Mouse (Mus musculus) lung, embryonic 14.5 days (tissue): Measurements from ENCODE around the gene Gnas. TPM values are rescaled to one million over a fixed set of nuclear protein-coding genes. Genes with fewer than 3 reads are reported as not detected.

Experiments
- ATAC-seq: fragments of 200-750 bp; cut with Nextera tagmentation; 2 replicates; pipeline ENCODE4 v1.8.0; 2017; ENCODE audit warnings: mild to moderate bottlenecking, moderate TSS enrichment, moderate library complexity; ENCODE audit not compliant: insufficient read depth
- DNase-seq: peaks from one replicate; pipeline ENCODE4 v3.0.0-alpha.2; 2015
- H3K27ac ChIP-seq: fragments of 300-500 bp; sonication (generic); 2 replicates; pipeline ENCODE4 v1.5.1; 2014; ENCODE audit warnings: low read depth, mild to moderate bottlenecking, moderate library complexity
- H3K27me3 ChIP-seq: fragments of 300-500 bp; sonication (generic); 2 replicates; pipeline ENCODE4 v1.6.1; 2014; ENCODE audit warnings: low read length, control low read depth; ENCODE audit not compliant: insufficient read depth
- H3K36me3 ChIP-seq: fragments of 300-500 bp; sonication (generic); 2 replicates; pipeline ENCODE4 v1.6.1; 2014; ENCODE audit warnings: control low read depth; ENCODE audit not compliant: insufficient read depth
- H3K4me1 ChIP-seq: fragments of 300-500 bp; sonication (generic); 2 replicates; pipeline ENCODE4 v1.6.1; 2014; ENCODE audit warnings: antibody characterized with exemption, control low read depth; ENCODE audit not compliant: insufficient read depth
- H3K4me2 ChIP-seq: fragments of 300-500 bp; sonication (generic); 2 replicates; pipeline ENCODE4 v1.6.1; 2014; ENCODE audit warnings: mild to moderate bottlenecking
- H3K4me3 ChIP-seq: fragments of 300-500 bp; sonication (generic); 2 replicates; pipeline ENCODE4 v1.5.1; 2014; ENCODE audit warnings: low read depth, low read length
- H3K9ac ChIP-seq: fragments of 300-500 bp; sonication (generic); 2 replicates; pipeline ENCODE4 v1.6.1; 2014
- H3K9me3 ChIP-seq: fragments of 300-500 bp; sonication (generic); 2 replicates; pipeline ENCODE4 v1.6.1; 2016; ENCODE audit warnings: low read depth, low read length, control low read depth
- CTCF ChIP-seq: IDR thresholded peaks from 2 replicates; pipeline ENCODE4 v1.5.1; 2016; ENCODE audit warnings: antibody characterized with exemption, low read depth
- WGBS: fragments of 180-500 bp; shearing (Covaris S2); extraction: QIAGEN DNeasy Blood & Tissue Kit; methylation state at CpG from one replicate; pipeline ENCODE4 v1.1.7; 2014; 5-methylcytosine and 5-hydroxymethylcytosine counted together
- polyA plus RNA-seq: library from polyadenylated mRNA; unstranded; fragments of >200 nt; fragmentation: Nextera tagmentation; extraction: Ambion mirVana; gene quantifications from 2 replicates; pipeline ENCODE4 v1.2.1, GENCODE M21; 2014

Gnas gene
- polyA plus RNA-seq, 1 experiment from 2014 or later: 2,011 TPM

DNA sequence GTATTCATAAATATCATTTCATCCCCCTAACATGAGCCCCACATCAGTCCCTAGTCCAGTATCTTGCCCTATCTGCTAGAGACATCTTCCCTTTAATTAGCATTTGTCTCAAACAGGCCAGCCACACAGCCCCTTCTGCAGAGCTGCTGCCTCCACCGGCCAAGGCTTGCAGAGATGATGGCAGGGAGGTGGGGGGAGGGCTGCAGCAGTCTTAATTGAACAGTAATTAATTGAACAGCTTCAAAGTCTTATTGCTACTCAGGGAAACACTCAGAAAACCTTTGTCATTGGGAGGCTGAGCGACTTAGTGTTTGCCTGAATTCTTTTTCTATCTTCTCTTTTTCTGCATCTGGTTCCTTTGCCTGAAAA lies 7.5 kb downstream of the Gnas start:
- peaks cover 18% of the 10 kb centered on the region for H3K27me3 ChIP-seq
- H3K4me2 ChIP-seq: peak overlapping the region; percentile 72
- peaks cover 27% of the 10 kb centered on the region; the same call in 1 of the 2 replicates for H3K9me3 ChIP-seq
- no peak for ATAC-seq
- H3K4me1 ChIP-seq: 0 out of 2 replicates have a peak, but pooled peaks cover 4% of the 10 kb centered on the region
- 45% methylated on average over 2 of the region's 2 CpGs for WGBS
- TF ChIP-seq CTCF: no peak
- no peak for DNase-seq
- peaks cover 30% of the 10 kb centered on the region for H3K36me3 ChIP-seq
- H3K27ac ChIP-seq: no peak overlapping the region
- H3K4me3 ChIP-seq: peak overlapping the region; percentile 35
- H3K9ac ChIP-seq: peak overlapping the region; percentile 13; the same call in 1 of the 2 replicates

DNA sequence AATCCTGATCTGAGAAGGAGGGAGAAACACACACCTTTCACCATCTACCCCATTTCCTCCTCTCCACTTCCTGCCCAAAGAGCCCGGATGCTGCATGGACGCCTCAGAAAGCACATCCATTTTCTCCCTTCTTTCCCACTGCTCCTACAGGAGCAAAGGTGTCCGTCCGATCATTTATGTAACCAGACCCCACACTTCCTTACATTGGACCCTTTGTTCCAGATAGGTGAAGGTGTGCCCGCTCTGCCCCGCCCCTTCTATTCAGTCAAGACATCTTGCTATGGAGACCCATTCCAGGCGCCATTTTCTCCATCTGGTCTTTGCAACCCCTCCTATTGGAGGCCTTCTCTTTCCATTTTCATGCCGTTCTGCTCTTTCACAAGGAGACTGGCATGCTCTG lies 10.3 kb downstream of the Gnas start:
- DNase-seq (peak; percentile 64), ATAC-seq (no peak)
- peaks cover 52% of the 10 kb centered on the region for H3K9me3 ChIP-seq
- H3K9ac ChIP-seq: peak overlapping the region; percentile 86
- TF ChIP-seq CTCF: no peak
- H3K27me3 ChIP-seq: peaks cover 24% of the 10 kb centered on the region
- WGBS: 49% methylated on average over 8 of the region's 8 CpGs
- peak overlapping the region; percentile 69 for H3K4me2 ChIP-seq
- peak overlapping the region; percentile 85 for H3K27ac ChIP-seq
- H3K36me3 ChIP-seq: peaks cover 12% of the 10 kb centered on the region; the same call in 1 of the 2 replicates
- H3K4me3 ChIP-seq: peak overlapping the region; percentile 62
- H3K4me1 ChIP-seq: 0 out of 2 replicates have a peak, but pooled peaks cover 4% of the 10 kb centered on the region

DNA sequence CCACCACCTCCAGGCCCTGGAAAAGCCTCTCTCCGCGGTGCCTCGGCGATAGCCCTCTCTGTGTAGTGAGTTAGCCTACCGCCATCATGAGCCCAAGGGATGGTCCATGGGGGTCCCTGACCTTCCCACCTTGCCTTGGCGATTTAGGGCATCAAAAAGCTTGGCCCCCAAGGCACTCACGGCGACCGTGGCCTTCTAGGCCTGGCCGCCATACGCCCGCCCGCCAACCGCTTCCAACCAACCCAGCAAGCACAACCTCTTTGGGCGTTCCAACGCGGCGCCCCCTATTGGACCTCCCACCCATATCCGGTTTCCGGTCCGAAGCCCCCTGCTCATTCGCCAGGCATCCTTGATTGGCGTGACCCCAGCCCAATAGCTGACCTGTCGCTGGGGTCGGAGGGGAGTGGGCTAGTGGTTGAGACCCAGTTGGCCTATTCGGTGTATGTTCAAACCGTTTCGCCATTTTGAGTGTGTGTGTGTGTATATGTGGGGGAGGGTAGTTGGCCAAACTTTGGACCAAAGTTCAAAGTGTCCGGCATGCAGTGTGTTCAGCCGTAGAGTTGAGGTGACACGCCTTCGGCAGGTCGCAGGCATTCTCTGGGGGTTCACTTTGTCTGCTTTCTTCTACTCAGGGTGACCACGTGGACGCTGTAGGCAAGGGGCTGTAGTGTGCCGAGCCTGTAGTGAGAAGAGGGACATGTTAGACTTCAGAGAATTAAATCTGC lies 11.2 kb downstream of the Gnas start:
- peak; percentile 97 for DNase-seq
- H3K9me3 ChIP-seq: peaks cover 60% of the 10 kb centered on the region
- 45% methylated on average over 36 of the region's 36 CpGs for WGBS
- H3K27me3 ChIP-seq: peaks cover 31% of the 10 kb centered on the region
- TF ChIP-seq CTCF: peak; percentile 48; the same call in 1 of the 2 replicates
- H3K9ac ChIP-seq: peak overlapping the region; percentile 86
- peak overlapping the region; percentile 69 for H3K4me2 ChIP-seq
- peak overlapping the region; percentile 62 for H3K4me3 ChIP-seq
- 0 out of 2 replicates have a peak, but pooled peaks cover 4% of the 10 kb centered on the region for H3K4me1 ChIP-seq
- peak; percentile 94 for ATAC-seq
- peak overlapping the region; percentile 85 for H3K27ac ChIP-seq
- H3K36me3 ChIP-seq: peaks cover 10% of the 10 kb centered on the region; the same call in 1 of the 2 replicates

DNA sequence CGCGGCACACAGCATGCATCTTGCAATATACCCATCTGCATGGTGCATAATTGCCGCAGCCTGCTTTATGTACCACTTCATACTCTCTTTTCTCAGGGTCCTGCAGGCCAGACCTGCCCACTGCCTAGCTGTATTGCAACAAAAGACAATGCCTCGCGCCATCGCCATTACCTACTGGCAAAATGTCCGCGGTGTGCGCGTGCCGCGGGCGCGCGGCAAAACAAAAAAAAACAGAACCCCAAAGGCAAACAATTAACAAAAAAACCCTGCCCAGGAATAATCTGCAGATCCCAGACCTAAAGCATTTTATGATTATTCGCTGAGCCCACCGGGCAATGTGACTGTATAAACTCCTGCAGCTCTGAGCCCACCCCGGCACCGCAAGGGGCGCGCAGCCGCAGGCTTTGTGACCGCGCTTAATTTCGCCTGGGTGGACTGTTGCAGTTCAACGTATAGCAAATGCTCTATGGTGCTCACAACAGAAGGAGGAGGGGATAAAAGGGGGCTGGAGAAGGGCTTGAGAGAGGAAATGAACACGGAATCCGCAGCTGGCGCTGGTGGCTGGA lies 11.9 kb downstream of the Gnas start:
- H3K4me2 ChIP-seq: peak overlapping the region; percentile 69
- H3K9me3 ChIP-seq: peaks cover 63% of the 10 kb centered on the region
- TF ChIP-seq CTCF: peak; percentile 22; the same call in 1 of the 2 replicates
- peak; percentile 12; the same call in 1 of the 2 replicates for ATAC-seq
- peak overlapping the region; percentile 54 for H3K27ac ChIP-seq
- peak overlapping the region; percentile 62 for H3K4me3 ChIP-seq
- H3K9ac ChIP-seq: peak overlapping the region; percentile 37
- peak; percentile 60 for DNase-seq
- H3K27me3 ChIP-seq: peaks cover 36% of the 10 kb centered on the region
- 44% methylated on average over 29 of the region's 29 CpGs for WGBS
- peaks cover 7% of the 10 kb centered on the region; the same call in 1 of the 2 replicates for H3K36me3 ChIP-seq
- 0 out of 2 replicates have a peak, but pooled peaks cover 4% of the 10 kb centered on the region for H3K4me1 ChIP-seq

DNA sequence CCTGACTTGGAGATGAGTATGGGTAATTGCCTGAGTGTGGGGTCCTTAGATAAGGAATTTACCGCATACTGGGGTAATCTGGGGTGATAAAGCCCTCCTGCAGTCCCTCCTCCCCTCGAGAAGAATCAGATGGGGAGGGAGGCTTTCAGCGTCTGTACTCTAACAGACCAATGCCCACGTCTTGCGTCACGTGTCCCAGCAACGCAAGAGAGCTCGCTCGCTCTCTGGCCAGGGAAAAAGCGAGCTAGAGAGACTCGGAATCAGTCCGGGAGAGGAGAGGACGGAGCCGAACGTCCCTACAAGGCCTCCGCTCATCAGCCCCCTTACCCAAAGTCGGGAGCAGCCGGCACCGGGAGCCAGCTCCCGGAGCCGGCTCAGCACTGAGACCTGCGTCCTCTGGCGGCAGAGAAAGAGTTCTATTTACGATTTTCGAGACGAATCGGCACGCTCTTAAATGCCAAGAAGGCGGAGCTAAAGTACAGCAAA lies 13.0 kb downstream of the Gnas start:
- Histone ChIP-seq H3K9ac (no peak overlapping the region), H3K36me3 (0 out of 2 replicates have a peak, but pooled peaks cover 3% of the 10 kb centered on the region), H3K4me1 (0 out of 2 replicates have a peak, but pooled peaks cover 4% of the 10 kb centered on the region), H3K27ac (no peak overlapping the region), H3K27me3 (peaks cover 37% of the 10 kb centered on the region), H3K4me3 (peak overlapping the region; percentile 62), H3K9me3 (peaks cover 63% of the 10 kb centered on the region), H3K4me2 (peak overlapping the region; percentile 69)
- 36% methylated on average over 29 of the region's 29 CpGs for WGBS
- DNase-seq (peak; percentile 83), ATAC-seq (no peak)
- TF ChIP-seq CTCF: peak; percentile 44

DNA sequence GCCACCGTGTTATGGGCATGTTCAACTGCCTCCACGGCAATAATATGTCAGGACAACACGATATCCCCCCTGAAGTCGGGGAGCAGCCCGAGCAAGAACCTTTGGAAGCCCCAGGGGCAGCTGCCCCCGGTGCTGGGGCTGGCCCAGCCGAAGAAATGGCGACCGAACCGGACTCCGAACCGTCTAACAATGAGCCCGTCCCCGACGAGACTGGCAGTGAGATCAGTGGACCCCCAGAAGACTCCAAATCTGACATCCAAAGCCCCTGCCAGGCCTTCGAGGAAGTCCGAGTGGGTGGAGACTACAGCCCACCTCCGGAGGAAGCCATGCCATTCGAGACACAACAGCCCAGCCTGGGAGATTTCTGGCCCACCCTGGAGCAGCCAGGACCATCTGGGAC lies 13.7 kb downstream of the Gnas start:
- DNase-seq (no peak), ATAC-seq (no peak)
- Histone ChIP-seq H3K9ac (no peak overlapping the region), H3K36me3 (0 out of 2 replicates have a peak, but pooled peaks cover 3% of the 10 kb centered on the region), H3K27me3 (peaks cover 37% of the 10 kb centered on the region), H3K27ac (no peak overlapping the region), H3K4me3 (peak overlapping the region; percentile 37; the same call in 1 of the 2 replicates), H3K9me3 (peaks cover 63% of the 10 kb centered on the region), H3K4me1 (0 out of 2 replicates have a peak, but pooled peaks cover 4% of the 10 kb centered on the region), H3K4me2 (peak overlapping the region; percentile 61)
- WGBS: 56% methylated on average over 19 of the region's 19 CpGs
- no peak for TF ChIP-seq CTCF

DNA sequence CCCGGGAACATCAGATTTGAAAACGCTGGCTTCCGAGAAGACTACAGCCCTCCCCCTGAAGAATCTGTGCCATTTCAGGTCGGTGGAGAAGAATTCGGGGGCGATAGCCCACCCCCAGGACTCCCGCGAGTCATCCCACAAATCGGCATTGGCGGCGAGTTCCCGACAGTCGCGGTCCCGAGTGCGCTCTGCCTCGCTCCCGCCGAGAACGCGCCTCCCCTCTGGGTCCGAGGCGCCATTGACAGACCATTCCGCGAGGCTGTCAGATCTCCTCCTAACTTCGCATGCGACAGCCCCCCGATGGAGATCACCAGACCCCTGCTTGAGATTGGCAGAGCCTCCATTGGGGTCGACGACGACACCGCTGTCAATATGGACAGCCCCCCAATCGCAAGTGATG lies 14.4 kb downstream of the Gnas start:
- peaks cover 37% of the 10 kb centered on the region for H3K27me3 ChIP-seq
- H3K9ac ChIP-seq: no peak overlapping the region
- no peak overlapping the region for H3K27ac ChIP-seq
- H3K4me2 ChIP-seq: peak overlapping the region; percentile 61
- 49% methylated on average over 33 of the region's 33 CpGs for WGBS
- H3K36me3 ChIP-seq: 0 out of 2 replicates have a peak, but pooled peaks cover under 1% of the 10 kb centered on the region
- peak overlapping the region; percentile 37 for H3K4me3 ChIP-seq
- no peak for TF ChIP-seq CTCF
- ATAC-seq (no peak), DNase-seq (no peak)
- peaks cover 63% of the 10 kb centered on the region for H3K9me3 ChIP-seq
- H3K4me1 ChIP-seq: 0 out of 2 replicates have a peak, but pooled peaks cover 2% of the 10 kb centered on the region
